Mouse (Mus musculus) MEL (cell line): ENCODE results near the gene Gm20388. TPM values are rescaled to one million over a fixed set of nuclear protein-coding genes. Genes with fewer than 3 reads are reported as not detected.
A peak's percentile ranks its signal among the peaks of the same experiment; 100 is the strongest.

Experiments used
- DNase-seq: peaks from one replicate; pipeline ENCODE4 v3.0.0; 2011; ENCODE audit warnings: low read depth, low spot score
- H3K27ac ChIP-seq: 2 replicates; pipeline ENCODE4 v1.5.1; 2012; ENCODE audit warnings: low read depth, mild to moderate bottlenecking, control low read depth, low read length, moderate library complexity; ENCODE audit not compliant: control insufficient read depth
- H3K27me3 ChIP-seq, 2 experiments: fragments of 150-350 bp in 1 of 2; sonication (generic) in 1 of 2; 2 replicates each; pipeline ENCODE4 v1.6.1; 2012; ENCODE audit warnings: low read length in 2 of 2, mild to moderate bottlenecking in 2 of 2, improper control_type of control experiment in 1 of 2, moderate library complexity in 1 of 2; ENCODE audit not compliant: insufficient read depth in 2 of 2, control insufficient read depth in 1 of 2
- H3K36me3 ChIP-seq, 2 experiments: 2 replicates each; pipeline ENCODE4 v1.6.1; 2012 to 2014; ENCODE audit warnings: low read length in 2 of 2, improper control_type of control experiment in 1 of 2, inconsistent platforms in 1 of 2, mild to moderate bottlenecking in 1 of 2; ENCODE audit not compliant: insufficient read depth in 2 of 2, control insufficient read depth in 1 of 2
- H3K4me1 ChIP-seq, 2 experiments: fragments of 150-350 bp in 1 of 2; sonication (generic) in 1 of 2; 2 replicates each; pipeline ENCODE4 v1.6.1; 2012; ENCODE audit warnings: low read length in 2 of 2, improper control_type of control experiment in 1 of 2, mild to moderate bottlenecking in 1 of 2; ENCODE audit not compliant: insufficient read depth in 2 of 2, control insufficient read depth in 1 of 2
- H3K4me3 ChIP-seq, 2 experiments: fragments of 150-350 bp in 1 of 2; sonication (generic) in 1 of 2; 2 replicates each; pipeline ENCODE4 v1.5.1; 2012; ENCODE audit warnings: low read depth in 2 of 2, low read length in 2 of 2, mild to moderate bottlenecking in 2 of 2, moderate library complexity in 2 of 2, control low read depth in 1 of 2, improper control_type of control experiment in 1 of 2; ENCODE audit not compliant: control insufficient read depth in 1 of 2, insufficient read depth in 1 of 2
- H3K79me2 ChIP-seq: 2 replicates; pipeline ENCODE4 v1.6.1; 2012; ENCODE audit warnings: mild to moderate bottlenecking, low read length, moderate library complexity; ENCODE audit not compliant: control insufficient read depth, poor library complexity, insufficient read depth
- H3K9ac ChIP-seq: 2 replicates; pipeline ENCODE4 v1.6.1; 2012; ENCODE audit warnings: low read depth, mild to moderate bottlenecking, control low read depth, low read length, moderate library complexity; ENCODE audit not compliant: control insufficient read depth, poor library complexity, severe bottlenecking
- H3K9me3 ChIP-seq: fragments of 150-350 bp; sonication (generic); replicated peaks from 2 replicates; pipeline ENCODE4 v1.6.1; 2012; ENCODE audit warnings: mild to moderate bottlenecking, low read length, improper control_type of control experiment, moderate library complexity; ENCODE audit not compliant: insufficient read depth
- CHD1 ChIP-seq: IDR thresholded peaks from 2 replicates; pipeline ENCODE4 v1.6.1; 2012; ENCODE audit warnings: low read depth, mild to moderate bottlenecking, inconsistent platforms, low read length, improper control_type of control experiment
- CTCF ChIP-seq, 3 experiments: IDR thresholded peaks in 2 of 3; conservative IDR thresholded peaks in 1 of 3; 2 replicates each; pipeline ENCODE4 v1.5.1; 2011 to 2012; ENCODE audit warnings: low read length in 3 of 3, low read depth in 2 of 3, mild to moderate bottlenecking in 2 of 3, improper control_type of control experiment in 1 of 3, inconsistent platforms in 1 of 3, mixed read lengths in 1 of 3, moderate library complexity in 1 of 3; ENCODE audit not compliant: control insufficient read depth in 1 of 3, insufficient read depth in 1 of 3, poor library complexity in 1 of 3, severe bottlenecking in 1 of 3
- EP300 ChIP-seq, 2 experiments: IDR thresholded peaks; 2 replicates each; pipeline ENCODE4 v1.6.1; 2011; ENCODE audit warnings: improper control_type of control experiment in 2 of 2, low read length in 2 of 2, low read depth in 1 of 2, mild to moderate bottlenecking in 1 of 2
- ETS1 ChIP-seq: IDR thresholded peaks from 2 replicates; pipeline ENCODE4 v1.6.1; 2012; ENCODE audit warnings: low read depth, mild to moderate bottlenecking, inconsistent platforms, low read length, improper control_type of control experiment, moderate library complexity
- GABPA ChIP-seq: IDR thresholded peaks from 2 replicates; pipeline ENCODE4 v1.6.1; 2012; ENCODE audit warnings: low read depth, mild to moderate bottlenecking, inconsistent platforms, low read length, improper control_type of control experiment, moderate library complexity
- KAT2A ChIP-seq: conservative IDR thresholded peaks from 2 replicates; pipeline ENCODE4 v1.6.1; 2012; ENCODE audit warnings: low read depth, low read length, improper control_type of control experiment, inconsistent platforms
- MAFK ChIP-seq: IDR thresholded peaks from 2 replicates; pipeline ENCODE4 v1.6.1; 2011; ENCODE audit warnings: low read depth, mild to moderate bottlenecking, low read length, improper control_type of control experiment, borderline replicate concordance
- MAX ChIP-seq: IDR thresholded peaks from 2 replicates; pipeline ENCODE4 v1.6.1; 2011; ENCODE audit warnings: low read length, improper control_type of control experiment
- MAZ ChIP-seq: IDR thresholded peaks from 2 replicates; pipeline ENCODE4 v1.6.1; 2012; ENCODE audit warnings: low read depth, mild to moderate bottlenecking, inconsistent platforms, low read length, improper control_type of control experiment
- MEF2A ChIP-seq: IDR thresholded peaks from 2 replicates; pipeline ENCODE4 v1.6.1; 2014; ENCODE audit warnings: low read depth, mild to moderate bottlenecking, inconsistent platforms, low read length, improper control_type of control experiment; ENCODE audit not compliant: poor library complexity, insufficient replicate concordance, severe bottlenecking; ENCODE audit errors: extremely low read depth
- MXI1 ChIP-seq: IDR thresholded peaks from 2 replicates; pipeline ENCODE4 v1.6.1; 2011; ENCODE audit warnings: mild to moderate bottlenecking, low read depth, low read length, improper control_type of control experiment
- MYC ChIP-seq: IDR thresholded peaks from 2 replicates; pipeline ENCODE4 v1.6.1; 2011; ENCODE audit warnings: low read depth, mild to moderate bottlenecking, low read length, improper control_type of control experiment, moderate library complexity
- NRF1 ChIP-seq: IDR thresholded peaks from 2 replicates; pipeline ENCODE4 v1.6.1; 2014; ENCODE audit warnings: low read depth, mild to moderate bottlenecking, inconsistent platforms, low read length, improper control_type of control experiment, moderate library complexity; ENCODE audit not compliant: poor library complexity, insufficient read depth, severe bottlenecking
- POLR2A ChIP-seq, 2 experiments: IDR thresholded peaks; 2 replicates each; pipeline ENCODE4 v1.6.1; 2011 to 2012; ENCODE audit warnings: low read length in 2 of 2, mild to moderate bottlenecking in 2 of 2, control low read depth in 1 of 2, improper control_type of control experiment in 1 of 2, low read depth in 1 of 2, moderate library complexity in 1 of 2; ENCODE audit not compliant: control insufficient read depth in 1 of 2, insufficient read depth in 1 of 2, poor library complexity in 1 of 2
- POLR2AphosphoS2 ChIP-seq: IDR thresholded peaks from 2 replicates; pipeline ENCODE4 v1.6.1; 2011; ENCODE audit warnings: low read length, improper control_type of control experiment
- RAD21 ChIP-seq: IDR thresholded peaks from 2 replicates; pipeline ENCODE4 v1.6.1; 2011; ENCODE audit warnings: mild to moderate bottlenecking, low read depth, low read length, improper control_type of control experiment
- SIN3A ChIP-seq: IDR thresholded peaks from 2 replicates; pipeline ENCODE4 v1.6.1; 2012; ENCODE audit warnings: low read length, improper control_type of control experiment, inconsistent platforms
- SMC3 ChIP-seq: IDR thresholded peaks from 2 replicates; pipeline ENCODE4 v1.6.1; 2011; ENCODE audit warnings: low read depth, low read length, improper control_type of control experiment
- TAL1 ChIP-seq: IDR thresholded peaks from 2 replicates; pipeline ENCODE4 v1.6.1; 2012; ENCODE audit warnings: mild to moderate bottlenecking, inconsistent platforms, low read length, moderate library complexity, mixed read lengths
- TBP ChIP-seq: IDR thresholded peaks from 2 replicates; pipeline ENCODE4 v1.8.0; 2011; ENCODE audit warnings: low read depth, low read length, improper control_type of control experiment
- TCF12 ChIP-seq: IDR thresholded peaks from 2 replicates; pipeline ENCODE4 v1.6.1; 2014; ENCODE audit warnings: low read depth, mild to moderate bottlenecking, inconsistent platforms, low read length, improper control_type of control experiment, moderate library complexity
- UBTF ChIP-seq: IDR thresholded peaks from 2 replicates; pipeline ENCODE4 v1.6.1; 2012; ENCODE audit warnings: low read depth, mild to moderate bottlenecking, inconsistent platforms, low read length, improper control_type of control experiment, moderate library complexity, borderline replicate concordance; ENCODE audit not compliant: insufficient read depth
- USF2 ChIP-seq, 2 experiments: IDR thresholded peaks; 2 replicates each; pipeline ENCODE4 v1.6.1; 2011 to 2012; ENCODE audit warnings: improper control_type of control experiment in 2 of 2, low read length in 2 of 2, borderline replicate concordance in 1 of 2, inconsistent platforms in 1 of 2, low read depth in 1 of 2, mild to moderate bottlenecking in 1 of 2; ENCODE audit not compliant: insufficient read depth in 1 of 2
- ZC3H11A ChIP-seq: IDR thresholded peaks from 2 replicates; pipeline ENCODE4 v1.6.1; 2012; ENCODE audit warnings: low read depth, mild to moderate bottlenecking, inconsistent platforms, low read length, improper control_type of control experiment
- ZKSCAN1 ChIP-seq: IDR thresholded peaks from 2 replicates; pipeline ENCODE4 v1.6.1; 2012; ENCODE audit warnings: low read depth, mild to moderate bottlenecking, inconsistent platforms, low read length, improper control_type of control experiment, moderate library complexity
- ZMIZ1 ChIP-seq: IDR thresholded peaks from 2 replicates; pipeline ENCODE4 v1.6.1; 2012; ENCODE audit warnings: low read depth, mild to moderate bottlenecking, inconsistent platforms, low read length, improper control_type of control experiment, moderate library complexity
- polyA plus RNA-seq, 2 experiments: library from polyadenylated mRNA; stranded (reverse) in 1 of 2; unstranded in 1 of 2; fragments of >175 nt in 1 of 2; fragments of >200 nt in 1 of 2; gene quantifications; 2 replicates each; pipeline versions ENCODE4 v1.2.1 to v1.2.4; 2012; ENCODE audit warnings: low replicate concordance in 2 of 2, low read depth in 1 of 2; ENCODE audit not compliant: insufficient read length in 2 of 2, insufficient read depth in 1 of 2, missing spikeins in 1 of 2
- total RNA-seq: library from RNA; depleted of rRNA; stranded (reverse); fragments of 300-350 nt; gene quantifications from 2 replicates; pipeline ENCODE4 v1.2.3, GENCODE M21; 2012

Gm20388 gene
- total and polyA plus RNA-seq, 3 experiments: 11.1 to 17.8 TPM; not detected in 1

DNA sequence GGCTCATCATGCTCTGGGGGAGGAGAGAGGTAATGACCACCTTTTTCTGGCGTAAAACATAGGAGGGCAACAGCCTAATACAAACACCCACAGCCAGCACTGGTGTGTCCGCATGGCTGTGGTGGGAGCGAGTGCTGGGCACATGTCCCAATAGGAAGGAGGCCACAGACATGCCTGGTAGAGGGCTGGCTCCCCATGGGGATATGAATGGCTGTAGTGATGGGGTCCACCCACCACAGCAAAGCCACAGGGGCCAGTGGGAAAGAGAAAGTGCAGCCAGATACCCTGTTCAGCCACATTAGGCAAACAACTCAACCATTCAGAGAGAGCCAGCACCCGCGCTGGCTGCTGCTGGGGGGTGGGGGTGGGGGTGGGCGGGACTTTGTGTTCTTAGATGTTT lies 574.5 kb downstream of the Gm20388 start:
- Histone ChIP-seq H3K9ac (peak overlapping the region; percentile 80), H3K27ac (peak overlapping the region; percentile 99), H3K4me1 (peaks cover 11 to 38% of the 10 kb centered on the region in 2 experiments), H3K27me3 (no peaks in the 10 kb centered on the region), H3K4me3 (peak overlapping the region; percentile 28 to 52), H3K36me3 (peaks cover 0 to 20% of the 10 kb centered on the region in 2 experiments; a peak in 2 of 4 replicates), H3K79me2 (peaks cover 40% of the 10 kb centered on the region), H3K9me3 (no peaks in the 10 kb centered on the region)
- DNase-seq: no peak
- TF ChIP-seq POLR2A (IDR thresholded peaks at IDR 0.05; ENCODE audit: control insufficient read depth in 1 of 2, insufficient read depth in 1 of 2, low read depth in 1 of 2, low read length in 2 of 2, poor library complexity in 1 of 2) (no peak), MAX (peak; percentile 68), MXI1 (peak; percentile 35), SMC3 (no peak), MYC (peak; percentile 78), NRF1 (no peak), MAZ (no peak)
- TF ChIP-seq, all 39 proteins: peak for 3

DNA sequence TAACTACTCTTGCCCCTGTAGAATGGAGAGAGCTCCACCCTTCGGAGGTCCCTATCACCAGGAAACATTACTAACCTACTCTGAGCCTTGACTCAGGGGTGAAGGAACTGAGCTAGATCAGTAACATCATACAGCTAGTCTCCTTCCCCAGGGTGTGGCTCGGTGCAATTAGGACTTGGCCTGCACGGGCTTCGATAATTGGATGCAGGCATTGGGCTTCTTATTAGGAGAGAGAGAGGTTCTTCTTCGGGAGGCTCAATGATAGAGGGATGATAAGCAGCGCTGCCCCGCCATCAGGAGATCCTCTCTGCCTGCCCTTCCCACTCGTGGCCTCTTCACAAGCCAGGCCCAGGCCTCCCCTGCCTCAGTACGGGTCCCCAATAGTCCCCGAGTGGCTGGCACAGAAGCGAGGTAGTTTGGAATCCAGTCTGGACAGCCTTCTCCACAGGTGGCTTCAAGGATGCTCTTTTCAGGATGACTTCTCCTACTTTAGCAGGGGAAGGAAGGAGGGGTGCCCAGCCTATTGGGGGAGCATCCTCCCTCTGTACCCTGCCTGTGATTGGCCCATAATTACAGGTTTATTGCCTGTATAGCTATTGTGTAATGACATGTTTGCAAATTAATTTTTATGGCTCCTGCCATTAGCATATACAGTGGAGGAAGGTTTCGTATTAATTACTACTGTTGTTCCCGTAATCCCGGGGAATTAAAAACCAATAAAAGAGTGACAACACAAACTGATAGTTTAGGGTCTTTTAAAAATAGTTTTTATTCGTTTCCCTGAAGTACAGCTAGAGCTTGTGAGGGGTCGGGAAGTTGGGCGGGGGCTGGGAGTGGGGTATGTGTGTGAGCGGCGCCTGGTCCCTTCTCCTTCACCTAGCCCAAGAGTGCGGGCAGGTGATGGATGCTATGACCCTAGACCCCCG lies 575.2 kb downstream of the Gm20388 start:
- peak; percentile 95 for DNase-seq
- peaks cover 0 to 15% of the 10 kb centered on the region in 2 experiments; a peak in 2 of 4 replicates for H3K36me3 ChIP-seq
- H3K4me3 ChIP-seq: peak overlapping the region; percentile 62 to 85
- no peaks in the 10 kb centered on the region for H3K9me3 ChIP-seq
- H3K79me2 ChIP-seq: peaks cover 47% of the 10 kb centered on the region
- H3K27ac ChIP-seq: peak overlapping the region; percentile 99
- peak overlapping the region; percentile 89 for H3K9ac ChIP-seq
- no peaks in the 10 kb centered on the region for H3K27me3 ChIP-seq
- peaks cover 5 to 31% of the 10 kb centered on the region in 2 experiments for H3K4me1 ChIP-seq
- TF ChIP-seq USF2 (IDR thresholded peaks at IDR 0.05; ENCODE audit: borderline replicate concordance in 1 of 2, insufficient read depth in 1 of 2, low read depth in 1 of 2, low read length in 2 of 2) (no peak), POLR2AphosphoS2 (peak; percentile 64; the same call in 1 of the 2 replicates), MAX (peak; percentile 43; the same call in 1 of the 2 replicates), GABPA (no peak), UBTF (no peak), SIN3A (no peak; the same call in none of the 2 replicates), TCF12 (peak; percentile 76), CHD1 (peak; percentile 94), TAL1 (peak; percentile 51), ZMIZ1 (peak; percentile 19; the same call in 1 of the 2 replicates), NRF1 (no peak), MXI1 (peak; percentile 60; the same call in 1 of the 2 replicates), MEF2A (no peak), EP300 (IDR thresholded peaks at IDR 0.05; ENCODE audit: low read depth in 1 of 2, low read length in 2 of 2) (peak in 1 of 2 experiments; percentile 84; a peak in 3 of 4 replicates), MAFK (no peak), MAZ (peak; percentile 64; the same call in 1 of the 2 replicates), ZKSCAN1 (no peak), CTCF (IDR thresholded peaks at IDR 0.05 in 2 of 3, conservative IDR thresholded peaks at IDR 0.05 in 1 of 3; ENCODE audit: control insufficient read depth in 1 of 3, insufficient read depth in 1 of 3, low read depth in 2 of 3, low read length in 3 of 3, poor library complexity in 1 of 3, severe bottlenecking in 1 of 3) (peak in 1 of 3 experiments; percentile 4; a peak in 1 of 6 replicates), TBP (peak; percentile 89), POLR2A (IDR thresholded peaks at IDR 0.05; ENCODE audit: control insufficient read depth in 1 of 2, insufficient read depth in 1 of 2, low read depth in 1 of 2, low read length in 2 of 2, poor library complexity in 1 of 2) (peak; percentile 62 to 90; a peak in 3 of 4 replicates), SMC3 (0 out of 2 replicates have a peak, but pooled peaks have one; percentile 12), KAT2A (no peak), ETS1 (peak; percentile 75), ZC3H11A (no peak), RAD21 (no peak; the same call in 1 of the 2 replicates)
